Mouse (Mus musculus) hindbrain, postnatal 0 days (tissue): ENCODE results near the gene Map10. TPM values are rescaled to one million over a fixed set of nuclear protein-coding genes. Genes with fewer than 3 reads are reported as not detected.

Experiments used
- ATAC-seq: fragments of 200-750 bp; cut with Nextera tagmentation; 2 replicates; pipeline ENCODE4 v1.8.0; 2017; ENCODE audit warnings: mild to moderate bottlenecking, moderate TSS enrichment, moderate library complexity
- DNase-seq: peaks from one replicate; pipeline ENCODE4 v3.0.0-alpha.2; 2015; ENCODE audit warnings: low spot score
- H3K27ac ChIP-seq: fragments of 300-500 bp; sonication (generic); 2 replicates; pipeline ENCODE4 v1.5.1; 2014; ENCODE audit warnings: mild to moderate bottlenecking
- H3K27me3 ChIP-seq: fragments of 300-500 bp; sonication (generic); 2 replicates; pipeline ENCODE4 v1.6.1; 2014; ENCODE audit warnings: low read length, mixed read lengths; ENCODE audit not compliant: insufficient read depth
- H3K36me3 ChIP-seq: fragments of 300-500 bp; sonication (generic); 2 replicates; pipeline ENCODE4 v1.6.1; 2014; ENCODE audit warnings: low read length, mixed read lengths; ENCODE audit not compliant: insufficient read depth
- H3K4me1 ChIP-seq: fragments of 300-500 bp; sonication (generic); 2 replicates; pipeline ENCODE4 v1.6.1; 2014; ENCODE audit warnings: antibody characterized with exemption, low read length, mixed read lengths; ENCODE audit not compliant: insufficient read depth
- H3K4me2 ChIP-seq: fragments of 300-500 bp; sonication (generic); 2 replicates; pipeline ENCODE4 v1.6.1; 2014; ENCODE audit warnings: low read depth, mild to moderate bottlenecking, low read length, moderate library complexity, mixed read lengths
- H3K4me3 ChIP-seq: fragments of 300-500 bp; sonication (generic); 2 replicates; pipeline ENCODE4 v1.5.1; 2014; ENCODE audit warnings: low read length
- H3K9ac ChIP-seq: fragments of 300-500 bp; sonication (generic); replicated peaks from 2 replicates; pipeline ENCODE4 v1.6.1; 2014; ENCODE audit warnings: mild to moderate bottlenecking, low read length, moderate library complexity, mixed read lengths
- H3K9me3 ChIP-seq: fragments of 300-500 bp; sonication (generic); 2 replicates; pipeline ENCODE4 v1.6.1; 2016; ENCODE audit warnings: low read length, mixed read lengths
- CTCF ChIP-seq: IDR thresholded peaks from 2 replicates; pipeline ENCODE4 v1.5.1; 2016; ENCODE audit warnings: antibody characterized with exemption, control low read depth, low read depth
- WGBS: fragments of 180-500 bp; shearing (Covaris S2); extraction: QIAGEN DNeasy Blood & Tissue Kit; methylation state at CpG from one replicate; pipeline ENCODE4 v1.1.7; 2014; 5-methylcytosine and 5-hydroxymethylcytosine counted together
- polyA plus RNA-seq: library from polyadenylated mRNA; unstranded; fragments of >200 nt; fragmentation: Nextera tagmentation; extraction: Ambion mirVana; gene quantifications from 2 replicates; pipeline ENCODE4 v1.2.1, GENCODE M21; 2015
- total RNA-seq: library from RNA; depleted of rRNA; stranded (reverse); fragments of >200 nt; gene quantifications from 2 replicates; pipeline ENCODE4 v1.2.3, GENCODE M21; 2014

Map10 gene
- total and polyA plus RNA-seq, 2 experiments from 2014 or later, result 5.5 to 9.7 TPM

- WGBS, result 73% methylated on average over 5 of the region's 5 CpGs
Observed at GRCm38 (mm10) chr8:125640766-125641165, 28.9 kb upstream of the Map10 start.

DNA sequence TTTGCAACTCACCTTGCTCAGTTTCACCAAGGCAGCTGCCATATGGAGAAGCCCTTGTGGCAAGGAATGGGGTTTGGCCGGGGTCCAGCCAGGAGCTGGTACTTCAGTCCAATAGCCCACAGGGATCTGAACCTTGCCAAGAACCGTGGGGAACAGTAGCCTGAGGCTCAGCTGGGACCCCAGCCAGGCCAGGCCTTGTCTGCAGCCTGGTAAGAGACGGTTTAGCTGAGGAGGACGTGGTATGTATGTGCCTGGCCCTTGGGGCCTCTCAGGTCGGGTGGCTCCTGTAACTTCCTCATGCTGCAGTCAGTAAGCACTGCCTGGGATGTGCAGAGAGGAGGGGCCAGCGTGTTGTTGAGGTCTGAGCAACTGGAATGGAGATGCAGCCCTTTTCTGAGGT is 27.8 kb upstream of the Map10 start:
- Histone ChIP-seq H3K4me2 (no peak overlapping the region), H3K27ac (no peak overlapping the region), H3K4me3 (no peak overlapping the region), H3K9me3 (no peaks in the 10 kb centered on the region), H3K27me3 (no peaks in the 10 kb centered on the region), H3K4me1 (peaks cover 10% of the 10 kb centered on the region), H3K36me3 (no peaks in the 10 kb centered on the region), H3K9ac (no peak overlapping the region)
- peak; percentile 37; the same call in 1 of the 2 replicates for ATAC-seq
- no peak for TF ChIP-seq CTCF
- 34% methylated on average over 6 of the region's 6 CpGs for WGBS
- DNase-seq, result peak; percentile 78

More at GRCm38 (mm10) chr8:125640766-125641165, 28.9 kb upstream of the Map10 start:
- H3K9me3 ChIP-seq, result no peaks in the 10 kb centered on the region
- DNase-seq (no peak), ATAC-seq (no peak)
- H3K4me3 ChIP-seq, result no peak overlapping the region
- no peak overlapping the region for H3K4me2 ChIP-seq
- no peaks in the 10 kb centered on the region for H3K27me3 ChIP-seq
- no peaks in the 10 kb centered on the region for H3K36me3 ChIP-seq
- H3K9ac ChIP-seq, result no peak overlapping the region
- H3K4me1 ChIP-seq, result peaks cover 10% of the 10 kb centered on the region
- no peak for TF ChIP-seq CTCF
- no peak overlapping the region for H3K27ac ChIP-seq

- 57% methylated on average over 10 of the region's 10 CpGs for WGBS
- Histone ChIP-seq H3K36me3 (no peaks in the 10 kb centered on the region), H3K9me3 (no peaks in the 10 kb centered on the region), H3K4me3 (no peak overlapping the region), H3K9ac (no peak overlapping the region), H3K27ac (no peak overlapping the region), H3K27me3 (no peaks in the 10 kb centered on the region), H3K4me2 (no peak overlapping the region), H3K4me1 (peaks cover 10% of the 10 kb centered on the region)
- peak; percentile 45 for DNase-seq
- 0 out of 2 replicates have a peak, but pooled peaks have one; percentile 50 for ATAC-seq
- no peak for TF ChIP-seq CTCF
Observed at GRCm38 (mm10) chr8:125645757-125646478, 23.7 kb upstream of the Map10 start.

DNA sequence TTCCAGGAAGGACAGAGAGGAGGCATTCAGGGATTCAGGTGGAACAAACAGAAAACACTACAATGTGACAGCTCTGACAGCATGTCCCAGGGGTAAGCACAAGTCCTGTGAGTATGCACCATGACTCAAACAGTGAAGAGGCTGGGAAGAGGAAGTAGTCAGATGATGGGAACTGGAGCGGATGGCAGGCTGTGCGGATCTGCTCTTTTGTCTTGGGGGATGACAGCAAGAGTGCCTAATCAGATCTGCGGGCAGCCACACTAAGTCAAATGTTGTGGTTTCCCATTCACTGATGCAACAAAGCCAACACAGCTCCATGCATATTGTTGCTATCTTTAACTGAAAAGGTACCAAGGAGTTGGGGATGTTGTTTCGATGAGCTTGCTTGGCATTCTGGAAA is 20.2 kb upstream of the Map10 start:
- Histone ChIP-seq H3K9me3 (no peaks in the 10 kb centered on the region), H3K4me1 (no peaks in the 10 kb centered on the region), H3K4me2 (no peak overlapping the region), H3K27me3 (no peaks in the 10 kb centered on the region), H3K4me3 (no peak overlapping the region), H3K36me3 (no peaks in the 10 kb centered on the region), H3K9ac (no peak overlapping the region), H3K27ac (no peak overlapping the region)
- ATAC-seq (no peak), DNase-seq (no peak)
- TF ChIP-seq CTCF, result no peak
- WGBS, result 81% methylated on average over 4 of the region's 4 CpGs

DNA sequence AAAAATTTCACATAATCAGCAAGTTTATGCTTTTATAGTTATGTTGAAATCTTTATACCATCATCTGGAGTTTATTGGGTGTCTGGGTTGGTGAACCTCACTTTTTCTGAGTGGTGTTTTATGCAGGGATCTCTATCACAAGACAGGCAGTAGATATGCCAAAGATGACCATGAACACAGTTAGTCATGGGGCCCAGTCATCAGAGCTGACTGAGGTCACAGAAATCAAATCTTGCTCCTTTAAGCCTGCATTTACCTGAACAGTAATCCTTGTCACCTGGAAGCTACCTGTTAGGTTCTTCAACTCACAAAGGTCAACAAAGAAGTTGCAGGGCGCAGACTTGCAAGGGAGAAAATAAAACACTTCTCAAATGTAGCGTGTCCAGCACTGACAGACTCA is 14.8 kb upstream of the Map10 start:
- H3K9ac ChIP-seq, result no peak overlapping the region
- no peaks in the 10 kb centered on the region for H3K9me3 ChIP-seq
- H3K4me2 ChIP-seq, result no peak overlapping the region
- no peak overlapping the region for H3K27ac ChIP-seq
- H3K4me3 ChIP-seq, result no peak overlapping the region
- ATAC-seq (no peak), DNase-seq (no peak)
- no peaks in the 10 kb centered on the region for H3K36me3 ChIP-seq
- peaks cover 4% of the 10 kb centered on the region; the same call in 1 of the 2 replicates for H3K4me1 ChIP-seq
- no peak for TF ChIP-seq CTCF
- no peaks in the 10 kb centered on the region for H3K27me3 ChIP-seq
- 94% methylated on average over 2 of the region's 2 CpGs for WGBS

GRCm38 (mm10) chr8:125658508-125658907 is 11.1 kb upstream of the Map10 start:
- 25% methylated on average over 5 of the region's 5 CpGs for WGBS
- DNase-seq, result peak; percentile 86
- TF ChIP-seq CTCF, result no peak

GRCm38 (mm10) chr8:125658926-125659325 is 10.7 kb upstream of the Map10 start:
- TF ChIP-seq CTCF, result no peak
- Histone ChIP-seq H3K4me2 (no peak overlapping the region), H3K27ac (peak overlapping the region; percentile 26; the same call in 1 of the 2 replicates), H3K4me1 (peaks cover 7% of the 10 kb centered on the region; the same call in 1 of the 2 replicates), H3K4me3 (no peak overlapping the region), H3K9ac (no peak overlapping the region), H3K27me3 (no peaks in the 10 kb centered on the region), H3K36me3 (no peaks in the 10 kb centered on the region), H3K9me3 (no peaks in the 10 kb centered on the region)
- ATAC-seq (no peak), DNase-seq (no peak)
- 30% methylated on average over 4 of the region's 4 CpGs for WGBS

More at GRCm38 (mm10) chr8:125658508-125658907, 11.1 kb upstream of the Map10 start:
- no peak overlapping the region for H3K4me2 ChIP-seq
- H3K36me3 ChIP-seq, result no peaks in the 10 kb centered on the region
- peak; percentile 92 for ATAC-seq
- H3K27me3 ChIP-seq, result no peaks in the 10 kb centered on the region
- no peak overlapping the region for H3K4me3 ChIP-seq
- peaks cover 7% of the 10 kb centered on the region; the same call in 1 of the 2 replicates for H3K4me1 ChIP-seq
- H3K9me3 ChIP-seq, result no peaks in the 10 kb centered on the region
- no peak overlapping the region for H3K9ac ChIP-seq
- no peak overlapping the region for H3K27ac ChIP-seq
